Mouse (Mus musculus) CH12.LX (cell line): ENCODE data around the gene Rgs16. TPM values are rescaled to one million over a fixed set of nuclear protein-coding genes. Genes with fewer than 3 reads are reported as not detected.

Source experiments
- DNase-seq: peaks from one replicate; pipeline ENCODE4 v3.0.0-alpha.2; 2013; ENCODE audit errors: extremely low read depth
- H3K27ac ChIP-seq: 2 replicates; pipeline ENCODE4 v1.5.1; 2012; ENCODE audit warnings: low read depth, mild to moderate bottlenecking, control low read depth, moderate library complexity; ENCODE audit not compliant: insufficient read depth
- H3K27me3 ChIP-seq: replicated peaks from 2 replicates; pipeline ENCODE3; 2012; ENCODE audit warnings: inconsistent platforms
- H3K36me3 ChIP-seq, 2 experiments: replicated peaks in 1 of 2; 2 replicates each; pipeline versions ENCODE3 to v1.6.1; 2012; ENCODE audit warnings: inconsistent platforms in 1 of 2, low read length in 1 of 2, mild to moderate bottlenecking in 1 of 2, mixed read lengths in 1 of 2, moderate library complexity in 1 of 2; ENCODE audit not compliant: control insufficient read depth in 1 of 2, insufficient read depth in 1 of 2
- H3K4me1 ChIP-seq, 2 experiments: 2 replicates each; pipeline ENCODE4 v1.6.1; 2012; ENCODE audit warnings: inconsistent platforms in 1 of 2, moderate library complexity in 1 of 2; ENCODE audit not compliant: insufficient read depth in 2 of 2, control insufficient read depth in 1 of 2
- H3K4me2 ChIP-seq: 2 replicates; pipeline ENCODE4 v1.6.1; 2012; ENCODE audit warnings: low read depth, mild to moderate bottlenecking, control low read depth; ENCODE audit not compliant: poor library complexity, insufficient read depth, severe bottlenecking
- H3K4me3 ChIP-seq, 3 experiments: fragments of 150-350 bp in 1 of 3; sonication (generic) in 1 of 3; replicated peaks in 1 of 3; 2 replicates each; pipeline versions ENCODE3 to v1.5.1; 2011 to 2012; ENCODE audit warnings: low read depth in 2 of 3, low read length in 2 of 3, mild to moderate bottlenecking in 2 of 3, moderate library complexity in 2 of 3, control low read depth in 1 of 3, improper control_type of control experiment in 1 of 3, inconsistent platforms in 1 of 3, mixed read lengths in 1 of 3; ENCODE audit not compliant: poor library complexity in 1 of 3
- H3K79me2 ChIP-seq: replicated peaks from 2 replicates; pipeline ENCODE4 v1.6.1; 2012; ENCODE audit warnings: mild to moderate bottlenecking, moderate library complexity; ENCODE audit not compliant: control insufficient read depth, poor library complexity, insufficient read depth, severe bottlenecking; ENCODE audit errors: extremely low read depth
- H3K9ac ChIP-seq: 2 replicates; pipeline ENCODE4 v1.6.1; 2012; ENCODE audit warnings: low read depth, mild to moderate bottlenecking, control low read depth, moderate library complexity; ENCODE audit not compliant: insufficient read depth
- H3K9me3 ChIP-seq: replicated peaks from 2 replicates; pipeline ENCODE3; 2012; ENCODE audit warnings: low read length, inconsistent platforms, mixed read lengths
- BHLHE40 ChIP-seq: IDR thresholded peaks from 2 replicates; pipeline ENCODE4 v1.6.1; 2011; ENCODE audit warnings: mild to moderate bottlenecking, low read depth, low read length, improper control_type of control experiment
- CHD1 ChIP-seq: IDR thresholded peaks from 2 replicates; pipeline ENCODE4 v1.6.1; 2012; ENCODE audit warnings: low read depth, low read length, improper control_type of control experiment, inconsistent platforms
- CHD2 ChIP-seq: IDR thresholded peaks from 2 replicates; pipeline ENCODE4 v1.6.1; 2011; ENCODE audit warnings: low read length, improper control_type of control experiment
- E2F4 ChIP-seq: IDR thresholded peaks from 2 replicates; pipeline ENCODE4 v1.6.1; 2011; ENCODE audit warnings: low read depth, low read length, improper control_type of control experiment; ENCODE audit not compliant: insufficient replicate concordance
- ELF1 ChIP-seq: IDR thresholded peaks from 2 replicates; pipeline ENCODE4 v1.6.1; 2014; ENCODE audit warnings: low read depth, mild to moderate bottlenecking, inconsistent platforms, low read length, improper control_type of control experiment
- GABPA ChIP-seq: IDR thresholded peaks from 2 replicates; pipeline ENCODE4 v1.6.1; 2012; ENCODE audit warnings: low read depth, low read length, improper control_type of control experiment, inconsistent platforms; ENCODE audit not compliant: insufficient replicate concordance
- HCFC1 ChIP-seq: IDR thresholded peaks from 2 replicates; pipeline ENCODE4 v1.6.1; 2012; ENCODE audit warnings: low read depth, mild to moderate bottlenecking, inconsistent platforms, low read length, improper control_type of control experiment
- IRF4 ChIP-seq: IDR thresholded peaks from 2 replicates; pipeline ENCODE4 v1.6.1; 2014; ENCODE audit warnings: low read depth, mild to moderate bottlenecking, inconsistent platforms, low read length, improper control_type of control experiment
- JUN ChIP-seq: IDR thresholded peaks from 2 replicates; pipeline ENCODE4 v1.6.1; 2011; ENCODE audit warnings: low read depth, mild to moderate bottlenecking, low read length, improper control_type of control experiment, moderate library complexity; ENCODE audit not compliant: insufficient read depth
- JUND ChIP-seq: conservative IDR thresholded peaks from 2 replicates; pipeline ENCODE4 v1.6.1; 2011; ENCODE audit warnings: low read depth, low read length, improper control_type of control experiment
- MAFK ChIP-seq: IDR thresholded peaks from 2 replicates; pipeline ENCODE4 v1.6.1; 2011; ENCODE audit warnings: low read length, improper control_type of control experiment; ENCODE audit not compliant: insufficient replicate concordance
- MEF2A ChIP-seq: IDR thresholded peaks from 2 replicates; pipeline ENCODE4 v1.6.1; 2014; ENCODE audit warnings: low read depth, mild to moderate bottlenecking, inconsistent platforms, low read length, improper control_type of control experiment, borderline replicate concordance
- MXI1 ChIP-seq: IDR thresholded peaks from 2 replicates; pipeline ENCODE4 v1.6.1; 2011; ENCODE audit warnings: mild to moderate bottlenecking, low read depth, low read length, improper control_type of control experiment
- MYC ChIP-seq: IDR thresholded peaks from 2 replicates; pipeline ENCODE4 v1.6.1; 2011; ENCODE audit warnings: low read depth, mild to moderate bottlenecking, improper control_type of control experiment, low read length
- NELFE ChIP-seq: IDR thresholded peaks from 2 replicates; pipeline ENCODE4 v1.6.1; 2011; ENCODE audit warnings: low read depth, low read length, improper control_type of control experiment
- PAX5 ChIP-seq: IDR thresholded peaks from 2 replicates; pipeline ENCODE4 v1.6.1; 2012; ENCODE audit warnings: low read length, inconsistent platforms, mixed read lengths
- POLR2AphosphoS2 ChIP-seq: IDR thresholded peaks from 2 replicates; pipeline ENCODE4 v1.6.1; 2011; ENCODE audit warnings: low read depth, low read length, improper control_type of control experiment
- RAD21 ChIP-seq: IDR thresholded peaks from 2 replicates; pipeline ENCODE4 v1.6.1; 2011; ENCODE audit warnings: low read depth, mild to moderate bottlenecking, low read length, improper control_type of control experiment, moderate library complexity
- TCF12 ChIP-seq: IDR thresholded peaks from 2 replicates; pipeline ENCODE4 v1.6.1; 2014; ENCODE audit warnings: low read depth, mild to moderate bottlenecking, inconsistent platforms, low read length, improper control_type of control experiment
- UBTF ChIP-seq: IDR thresholded peaks from 2 replicates; pipeline ENCODE4 v1.6.1; 2012; ENCODE audit warnings: low read depth, mild to moderate bottlenecking, inconsistent platforms, low read length, improper control_type of control experiment, moderate library complexity
- USF1 ChIP-seq: IDR thresholded peaks from 2 replicates; pipeline ENCODE4 v1.6.1; 2014; ENCODE audit warnings: low read depth, mild to moderate bottlenecking, inconsistent platforms, low read length, improper control_type of control experiment
- ZKSCAN1 ChIP-seq: IDR thresholded peaks from 2 replicates; pipeline ENCODE4 v1.6.1; 2012; ENCODE audit warnings: low read depth, inconsistent platforms, low read length, improper control_type of control experiment, borderline replicate concordance
- dilution Hi-C: fragments of 300-500 bp; cut with MboI; formaldehyde crosslinking; loops from 2 replicates; pipeline ENCODE4 v1.14.3; 2020; ENCODE audit warnings: low sequenced_read_pairs; ENCODE audit not compliant: extremely low pct_unique_long_range_greater_than_20kb, extremely low pct_ligation_motif_present
- in situ Hi-C: fragments of 300-500 bp; cut with MboI; formaldehyde crosslinking; loops from 3 replicates; pipeline ENCODE4 v1.14.3; 2019; ENCODE audit warnings: low sequenced_read_pairs, low pct_ligation_motif_present, low pct_unique_long_range_greater_than_20kb, mixed read lengths
- polyA plus RNA-seq: library from polyadenylated mRNA; unstranded; fragments of >175 nt; gene quantifications from 2 replicates; pipeline ENCODE4 v1.2.1, GENCODE M21; 2012; ENCODE audit warnings: low read depth; ENCODE audit not compliant: insufficient read length
- total RNA-seq, 2 experiments: library from RNA; depleted of rRNA; stranded (reverse); fragments of 300-350 nt in 1 of 2; fragments of >200 nt in 1 of 2; gene quantifications; 2 replicates each; pipeline ENCODE4 v1.2.3; 2012 to 2014

Gene Rgs16
- total and polyA plus RNA-seq, 3 experiments, result 0.15 to 0.26 (median 0.21) TPM

DNA sequence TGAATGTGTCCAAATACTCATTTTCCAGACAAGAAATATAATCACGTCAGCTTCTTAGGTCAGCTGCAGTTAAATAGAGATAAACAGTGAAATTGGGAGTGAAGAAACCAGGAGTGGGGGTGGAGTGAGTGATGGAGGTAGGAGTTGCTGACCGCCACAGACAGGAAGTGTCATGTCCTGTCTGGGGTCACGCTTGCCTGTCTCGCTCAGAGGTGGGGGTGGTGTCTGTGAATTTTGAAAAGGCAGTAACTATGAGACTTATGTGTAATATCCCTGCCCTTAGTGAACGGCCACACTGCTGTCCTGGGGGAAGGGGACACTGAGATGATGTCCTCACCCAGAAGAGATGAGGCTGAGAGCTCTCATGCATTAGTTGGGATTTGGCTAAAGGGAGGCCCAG, 30.7 kb upstream of the Rgs16 start:
- H3K4me1 ChIP-seq, result peaks cover 4 to 36% of the 10 kb centered on the region in 2 experiments
- no peaks in the 10 kb centered on the region for H3K79me2 ChIP-seq
- no peak overlapping the region for H3K4me3 ChIP-seq
- no peak for DNase-seq
- H3K36me3 ChIP-seq, result no peaks in the 10 kb centered on the region
- H3K4me2 ChIP-seq, result no peak overlapping the region
- H3K9me3 ChIP-seq, result peaks cover 5% of the 10 kb centered on the region
- no peak overlapping the region for H3K9ac ChIP-seq
- dilution Hi-C loops, result no loop called here
- H3K27me3 ChIP-seq, result no peaks in the 10 kb centered on the region
- TF ChIP-seq MEF2A (no peak), GABPA (no peak), MYC (no peak), USF1 (no peak), E2F4 (no peak), MXI1 (no peak), MAFK (no peak), POLR2AphosphoS2 (no peak), PAX5 (no peak), BHLHE40 (peak; percentile 43), ELF1 (peak; percentile 41; the same call in 1 of the 2 replicates), ZKSCAN1 (no peak), HCFC1 (no peak), RAD21 (no peak), IRF4 (no peak), JUND (no peak), UBTF (no peak), CHD1 (no peak), NELFE (no peak), TCF12 (0 out of 2 replicates have a peak, but pooled peaks have one; percentile 16), CHD2 (no peak), JUN (no peak)
- in situ Hi-C loops, result no loop called here
- H3K27ac ChIP-seq, result no peak overlapping the region
